Mouse (Mus musculus): ENCODE measurements at regions not wholly inside any gene's neighbourhood (a gene's known extent, or its start where the extent isn't known, plus 50 kb on each side); places are given as distances from the start of the nearest gene placed in this dataset.

- H3K36me3 ChIP-seq (ENCODE audit: control insufficient read depth in 1 of 2, insufficient read depth in 2 of 2, low read length in 2 of 2) = no peaks in the 10 kb centered on the region
- TF ChIP-seq CHD2 (IDR thresholded peaks at IDR 0.05; ENCODE audit: low read length) (no peak), POLR2A (IDR thresholded peaks at IDR 0.05; ENCODE audit: control insufficient read depth in 1 of 2, insufficient read depth in 1 of 2, low read depth in 1 of 2, low read length in 2 of 2, poor library complexity in 1 of 2) (no peak), CTCF (IDR thresholded peaks at IDR 0.05 in 2 of 3, conservative IDR thresholded peaks at IDR 0.05 in 1 of 3; ENCODE audit: control insufficient read depth in 1 of 3, insufficient read depth in 1 of 3, low read depth in 2 of 3, low read length in 3 of 3, poor library complexity in 1 of 3, severe bottlenecking in 1 of 3) (no peak), ZMIZ1 (IDR thresholded peaks at IDR 0.05; ENCODE audit: low read depth, low read length) (no peak), ETS1 (IDR thresholded peaks at IDR 0.05; ENCODE audit: low read depth, low read length) (no peak), GABPA (IDR thresholded peaks at IDR 0.05; ENCODE audit: low read depth, low read length) (no peak), ZNF384 (IDR thresholded peaks at IDR 0.05; ENCODE audit: low read depth, low read length) (no peak), E2F4 (IDR thresholded peaks at IDR 0.05; ENCODE audit: borderline replicate concordance, low read depth, low read length) (no peak), MAZ (IDR thresholded peaks at IDR 0.05; ENCODE audit: low read depth, low read length) (no peak), MAX (IDR thresholded peaks at IDR 0.05; ENCODE audit: low read length) (no peak), POLR2AphosphoS5 (IDR thresholded peaks at IDR 0.05; ENCODE audit: borderline replicate concordance, low read depth, low read length) (no peak), ELF1 (IDR thresholded peaks at IDR 0.05; ENCODE audit: low read depth, low read length) (no peak), RCOR1 (IDR thresholded peaks at IDR 0.05; ENCODE audit: low read depth, low read length) (no peak), UBTF (IDR thresholded peaks at IDR 0.05; ENCODE audit: borderline replicate concordance, insufficient read depth, low read depth, low read length) (no peak), JUND (IDR thresholded peaks at IDR 0.05; ENCODE audit: low read depth, low read length) (no peak), EP300 (IDR thresholded peaks at IDR 0.05; ENCODE audit: low read depth in 1 of 2, low read length in 2 of 2) (no peak)
- no peak overlapping the region for H3K9ac ChIP-seq (ENCODE audit: control insufficient read depth, low read depth, low read length, poor library complexity, severe bottlenecking)
Observed at GRCm38 (mm10) chr3:50982649-50983048, 241.6 kb upstream of the Noct start.

GRCm38 (mm10) chr3:50983126-50983525 lies 241.1 kb upstream of the Noct start:
- Histone ChIP-seq H3K36me3 (ENCODE audit: control insufficient read depth in 1 of 2, insufficient read depth in 2 of 2, low read length in 2 of 2) (no peaks in the 10 kb centered on the region), H3K79me2 (ENCODE audit: control insufficient read depth, insufficient read depth, low read length, poor library complexity) (no peaks in the 10 kb centered on the region), H3K27ac (ENCODE audit: control insufficient read depth, low read depth, low read length) (no peak overlapping the region), H3K27me3 (ENCODE audit: control insufficient read depth in 1 of 2, insufficient read depth in 2 of 2, low read length in 2 of 2) (no peaks in the 10 kb centered on the region; a peak in 2 of 4 replicates), H3K9ac (ENCODE audit: control insufficient read depth, low read depth, low read length, poor library complexity, severe bottlenecking) (no peak overlapping the region), H3K4me1 (ENCODE audit: control insufficient read depth in 1 of 2, insufficient read depth in 2 of 2, low read length in 2 of 2) (no peaks in the 10 kb centered on the region), H3K4me3 (ENCODE audit: control insufficient read depth in 1 of 2, insufficient read depth in 1 of 2, low read depth in 2 of 2, low read length in 2 of 2) (no peak overlapping the region), H3K9me3 (replicated peaks; ENCODE audit: insufficient read depth, low read length) (no peaks in the 10 kb centered on the region)
- DNase-seq (ENCODE audit: low read depth, low spot score) = no peak
- TF ChIP-seq ETS1 (IDR thresholded peaks at IDR 0.05; ENCODE audit: low read depth, low read length) (no peak), GABPA (IDR thresholded peaks at IDR 0.05; ENCODE audit: low read depth, low read length) (no peak), USF2 (IDR thresholded peaks at IDR 0.05; ENCODE audit: borderline replicate concordance in 1 of 2, insufficient read depth in 1 of 2, low read depth in 1 of 2, low read length in 2 of 2) (no peak), ZMIZ1 (IDR thresholded peaks at IDR 0.05; ENCODE audit: low read depth, low read length) (no peak), MXI1 (IDR thresholded peaks at IDR 0.05; ENCODE audit: low read depth, low read length) (no peak), ZC3H11A (IDR thresholded peaks at IDR 0.05; ENCODE audit: low read depth, low read length) (no peak), POLR2AphosphoS2 (IDR thresholded peaks at IDR 0.05; ENCODE audit: low read length) (no peak), MYB (IDR thresholded peaks at IDR 0.05; ENCODE audit: low read depth, low read length) (no peak), TCF12 (IDR thresholded peaks at IDR 0.05; ENCODE audit: low read depth, low read length) (no peak), NELFE (IDR thresholded peaks at IDR 0.05; ENCODE audit: low read depth, low read length) (no peak), ELF1 (IDR thresholded peaks at IDR 0.05; ENCODE audit: low read depth, low read length) (no peak)

More at GRCm38 (mm10) chr3:50982649-50983048, 241.6 kb upstream of the Noct start:
- no peak overlapping the region for H3K27ac ChIP-seq (ENCODE audit: control insufficient read depth, low read depth, low read length)
- no peaks in the 10 kb centered on the region for H3K79me2 ChIP-seq (ENCODE audit: control insufficient read depth, insufficient read depth, low read length, poor library complexity)
- no peak overlapping the region for H3K4me3 ChIP-seq (ENCODE audit: control insufficient read depth in 1 of 2, insufficient read depth in 1 of 2, low read depth in 2 of 2, low read length in 2 of 2)
- no peaks in the 10 kb centered on the region for H3K9me3 ChIP-seq (replicated peaks; ENCODE audit: insufficient read depth, low read length)
- no peaks in the 10 kb centered on the region; a peak in 2 of 4 replicates for H3K27me3 ChIP-seq (ENCODE audit: control insufficient read depth in 1 of 2, insufficient read depth in 2 of 2, low read length in 2 of 2)
- no peaks in the 10 kb centered on the region for H3K4me1 ChIP-seq (ENCODE audit: control insufficient read depth in 1 of 2, insufficient read depth in 2 of 2, low read length in 2 of 2)
- no peak for DNase-seq (ENCODE audit: low read depth, low spot score)

Data from MEL (cell line).